Mouse (Mus musculus) ovary, postnatal 36 days (tissue): ENCODE measurements at regions not wholly inside any gene's neighbourhood (a gene's known extent, or its start where the extent isn't known, plus 50 kb on each side); places are given as distances from the start of the nearest gene placed in this dataset.

Experiments
- DNase-seq: peaks from one replicate; pipeline ENCODE4 v3.0.0; 2022; ENCODE audit warnings: low spot score, mixed read lengths

DNA sequence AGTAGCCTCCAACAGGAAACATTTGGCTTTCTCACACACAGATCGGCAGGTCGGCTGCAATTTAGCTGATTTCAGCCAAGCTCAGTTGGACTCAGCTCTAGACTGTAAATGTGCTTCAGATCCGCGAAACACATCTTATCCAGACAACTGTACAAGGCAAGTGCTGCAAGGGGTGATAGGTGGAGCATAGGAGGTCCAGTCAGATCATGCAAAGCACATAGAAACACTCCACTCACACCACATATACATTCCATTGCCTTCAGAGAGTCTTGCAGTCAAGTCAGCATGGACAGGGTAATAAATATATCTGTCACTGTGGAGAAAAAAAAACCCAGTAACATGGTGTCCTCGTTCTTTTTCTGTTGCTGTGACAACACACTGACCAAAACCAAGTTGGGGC is 160.3 kb downstream of the H2al1j start:
- no peak for DNase-seq

DNA sequence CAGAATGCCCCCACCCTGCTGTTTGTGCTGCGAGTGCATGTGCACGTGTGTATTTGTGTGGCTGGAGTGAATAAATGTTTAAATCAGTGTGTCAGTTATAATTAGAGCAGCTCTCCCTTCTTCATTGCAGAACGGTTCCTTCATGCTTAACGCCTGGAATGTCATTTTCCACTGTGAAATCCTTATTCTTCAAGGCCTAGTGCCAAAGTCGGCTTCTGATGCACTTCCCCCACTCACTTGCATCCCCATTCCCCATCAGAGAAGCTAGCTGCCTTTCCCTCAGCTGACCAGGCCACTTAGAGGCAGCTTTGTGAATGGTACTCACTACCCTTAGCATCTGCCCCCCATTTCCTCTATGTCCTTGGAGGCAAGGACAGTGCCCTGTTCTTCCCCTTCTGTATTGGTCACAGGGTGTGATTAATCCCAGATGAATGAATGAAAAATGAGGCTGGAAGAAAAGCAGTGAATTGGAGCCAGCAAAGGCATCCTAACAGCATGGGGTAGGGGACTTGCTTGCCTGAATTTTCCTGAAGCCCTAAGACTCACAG is 162.6 kb downstream of the H2al1j start:
- DNase-seq: no peak

DNA sequence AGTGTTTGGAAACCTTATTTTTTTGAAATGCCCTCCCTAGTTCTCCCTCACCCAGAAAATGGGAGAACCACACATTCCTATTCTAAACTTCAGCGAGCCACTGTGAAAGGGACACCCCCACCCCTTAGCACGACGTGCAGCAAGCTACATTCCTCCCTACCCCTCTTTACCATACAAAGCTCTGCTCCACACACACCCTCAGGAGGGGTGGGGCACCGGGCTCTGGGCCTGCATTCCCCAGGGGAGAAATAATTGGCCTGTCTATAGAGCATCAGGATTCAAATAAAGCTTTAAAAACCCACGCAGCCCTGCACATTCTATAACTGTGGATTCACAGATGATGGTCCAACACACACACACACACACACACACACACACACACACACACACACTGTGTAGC is 163.6 kb downstream of the H2al1j start:
- DNase-seq: no peak

DNA sequence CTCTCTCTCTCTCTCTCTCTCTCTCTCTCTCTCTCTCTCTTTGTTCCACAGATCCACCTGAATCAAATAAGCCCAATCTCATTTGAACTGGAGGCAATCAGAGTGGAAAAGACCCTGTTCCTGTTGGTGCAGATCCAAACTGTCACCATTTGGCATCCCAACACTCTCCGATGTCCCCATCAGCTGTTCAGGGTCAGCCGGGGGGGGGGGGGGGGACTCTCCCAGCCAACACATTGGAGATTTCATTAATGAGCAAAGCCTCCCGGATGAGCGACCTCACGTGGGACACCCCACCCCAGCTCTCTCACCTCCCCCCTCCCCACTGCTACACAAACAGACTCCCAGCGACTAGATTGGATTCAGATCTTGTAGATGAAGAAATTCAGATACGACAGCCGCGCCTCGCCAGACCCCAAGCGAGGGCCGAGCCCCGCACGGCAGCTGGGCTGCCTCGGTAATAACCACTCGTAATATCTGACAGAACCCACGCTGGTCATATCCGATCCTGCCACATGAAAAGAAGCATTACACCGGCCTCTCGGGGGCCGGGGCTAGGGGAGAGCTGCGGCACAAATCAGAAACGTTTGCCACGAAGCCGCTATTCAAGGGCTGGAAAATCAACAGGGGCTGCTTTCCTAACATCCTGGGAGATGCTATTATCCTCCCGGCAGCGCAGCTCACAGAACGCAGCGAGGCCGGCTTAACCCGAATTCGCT is 164.2 kb downstream of the H2al1j start:
- DNase-seq: no peak

DNA sequence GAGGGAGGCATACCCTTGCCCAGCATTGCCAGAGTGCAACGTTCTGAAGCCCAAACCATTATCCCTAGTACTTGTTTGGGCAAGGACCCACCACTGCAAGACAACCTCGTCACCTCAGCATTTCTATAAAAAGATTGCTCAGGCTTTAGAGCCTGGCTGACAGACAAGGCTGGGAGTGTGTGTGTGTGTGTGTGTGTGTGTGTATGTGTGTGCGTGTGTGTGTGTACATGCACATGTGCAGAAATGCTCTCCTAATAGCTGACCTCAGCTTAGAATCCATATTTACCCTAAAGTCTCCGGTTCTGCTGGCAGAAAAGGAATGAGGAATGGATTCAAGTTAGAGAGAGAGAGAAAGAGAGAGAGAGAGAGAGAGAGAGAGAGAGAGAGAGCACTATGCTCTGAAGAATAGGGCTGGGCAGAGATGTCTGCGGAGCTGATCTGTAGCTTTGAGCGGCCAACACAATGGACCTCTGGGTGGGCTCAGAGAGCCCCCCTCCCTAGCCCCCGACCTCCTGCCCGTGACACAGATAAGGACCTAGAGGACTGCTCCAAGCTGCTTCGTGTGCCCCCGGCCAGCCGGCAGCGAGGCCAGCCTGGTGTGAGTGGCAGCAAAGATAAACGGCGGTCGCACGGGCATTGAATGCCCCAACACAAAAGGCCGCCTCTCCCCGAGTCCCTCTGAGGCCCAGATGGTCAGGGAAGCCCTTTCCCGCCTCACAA is 166.1 kb downstream of the H2al1j start:
- no peak for DNase-seq

DNA sequence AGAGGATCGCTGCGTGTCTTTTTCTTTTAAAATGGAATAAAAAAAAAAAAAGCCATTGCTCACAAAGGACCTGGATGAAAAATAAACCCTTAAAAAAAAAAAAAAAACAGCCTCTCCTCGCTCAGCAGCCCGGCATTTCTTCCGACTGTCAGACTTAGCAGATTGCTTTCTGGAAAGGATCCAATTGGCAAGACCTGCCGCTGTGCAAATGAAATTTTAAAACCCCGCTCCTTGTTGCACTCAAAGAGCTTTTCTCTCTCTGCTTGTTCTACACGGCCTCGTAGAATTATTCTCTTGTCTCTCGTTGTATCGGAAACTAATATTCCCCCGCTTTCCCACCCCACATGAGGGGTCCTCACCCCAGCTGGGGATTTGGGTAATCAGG is 166.6 kb downstream of the H2al1j start:
- no peak for DNase-seq

DNA sequence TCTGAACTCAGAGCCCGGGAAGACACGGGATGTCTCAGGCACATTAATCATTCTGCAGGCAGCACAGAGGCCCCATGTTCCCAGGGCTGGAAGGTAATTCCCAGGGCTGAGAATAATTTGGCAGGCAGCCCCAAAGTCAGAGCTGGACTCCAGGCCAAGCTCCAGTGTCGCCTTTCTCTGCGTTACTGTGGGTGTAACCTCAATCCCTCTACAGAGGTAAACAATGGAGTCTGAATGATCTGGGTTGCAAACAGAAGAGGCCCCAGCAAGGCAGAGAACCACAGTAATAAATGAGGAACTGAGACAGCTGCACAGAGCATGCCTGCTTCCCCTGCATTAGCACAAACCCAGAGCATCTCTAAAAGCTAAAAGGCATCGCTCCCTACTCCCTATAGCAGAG is 184.8 kb downstream of the H2al1j start:
- DNase-seq: no peak

DNA sequence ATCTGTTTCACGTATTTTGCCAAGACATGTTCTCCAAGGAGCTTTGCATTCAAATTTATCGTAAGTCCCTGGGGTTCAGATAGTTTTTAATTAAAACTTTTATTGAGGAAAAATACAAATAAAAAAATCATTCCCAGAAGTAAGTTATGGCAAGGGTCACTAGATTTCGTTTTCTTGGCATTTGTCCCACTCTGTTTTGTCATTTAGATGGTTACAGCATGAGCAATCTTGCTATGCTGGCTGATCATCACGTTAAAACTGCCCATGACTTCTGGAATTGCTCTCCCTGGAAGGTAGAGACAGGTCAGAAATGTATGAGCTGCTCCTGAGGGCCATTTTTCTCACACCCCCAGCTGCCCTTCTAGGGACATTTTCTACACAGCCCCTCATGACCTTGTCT is 185.3 kb downstream of the H2al1j start:
- DNase-seq: no peak

DNA sequence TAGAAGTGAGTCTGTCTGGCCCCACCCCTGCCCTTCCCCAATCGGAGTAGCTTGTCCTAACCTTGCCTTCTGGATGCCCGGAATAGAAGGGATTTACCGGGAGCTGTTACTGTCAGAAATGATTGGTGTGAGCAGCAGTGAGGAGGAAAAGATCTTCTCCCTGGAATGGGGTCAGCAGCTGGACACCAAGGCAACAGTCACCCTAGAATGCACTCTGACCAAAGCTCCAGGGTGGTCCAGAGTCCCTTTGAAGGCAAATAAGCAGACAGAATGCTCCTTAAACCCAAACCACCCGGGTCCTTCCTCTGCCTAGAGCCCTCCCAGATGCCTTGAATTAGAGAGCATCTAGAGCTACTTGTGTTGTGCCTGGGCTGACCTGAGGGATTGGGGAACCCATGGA is 196.2 kb downstream of the H2al1j start:
- no peak for DNase-seq

DNA sequence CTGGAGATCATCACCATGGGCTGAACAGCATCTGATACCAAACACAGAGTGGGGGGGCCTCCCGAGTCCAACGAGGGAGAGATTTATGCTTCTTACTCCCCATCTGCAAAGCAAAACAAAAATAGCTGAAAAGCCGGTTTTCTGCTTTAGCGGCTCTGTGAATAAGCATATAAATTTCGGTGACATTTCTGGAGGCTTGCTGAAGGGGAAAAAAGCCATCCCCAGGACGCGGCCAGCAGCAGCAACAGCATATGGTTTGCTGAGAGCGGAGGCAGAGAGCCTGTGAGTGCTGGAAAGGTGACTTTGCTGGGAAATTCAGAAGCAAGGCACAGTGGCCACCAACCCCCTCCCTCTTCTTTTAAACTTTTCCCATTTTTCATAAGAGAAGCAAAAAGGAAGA is 197.7 kb downstream of the H2al1j start:
- DNase-seq: no peak

DNA sequence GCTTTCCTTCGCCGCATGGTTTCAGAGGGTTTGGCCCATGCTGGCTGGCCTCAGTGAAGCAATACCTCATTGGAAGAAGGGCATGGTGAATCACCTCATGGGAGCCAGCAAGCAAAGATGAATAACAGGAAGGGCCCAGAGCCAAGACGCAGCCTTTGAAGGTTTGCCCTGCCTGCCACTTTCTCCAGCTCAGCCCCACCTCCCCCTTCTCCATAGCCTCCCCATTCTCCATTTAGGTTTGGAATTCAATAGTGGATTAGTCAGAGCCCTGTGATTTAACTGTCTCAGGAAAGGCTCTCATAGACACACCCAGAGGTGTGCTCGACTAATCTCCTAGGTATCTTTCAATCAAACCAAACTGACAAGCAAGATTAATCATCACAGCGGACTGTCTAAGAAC is 201.0 kb downstream of the H2al1j start:
- no peak for DNase-seq

DNA sequence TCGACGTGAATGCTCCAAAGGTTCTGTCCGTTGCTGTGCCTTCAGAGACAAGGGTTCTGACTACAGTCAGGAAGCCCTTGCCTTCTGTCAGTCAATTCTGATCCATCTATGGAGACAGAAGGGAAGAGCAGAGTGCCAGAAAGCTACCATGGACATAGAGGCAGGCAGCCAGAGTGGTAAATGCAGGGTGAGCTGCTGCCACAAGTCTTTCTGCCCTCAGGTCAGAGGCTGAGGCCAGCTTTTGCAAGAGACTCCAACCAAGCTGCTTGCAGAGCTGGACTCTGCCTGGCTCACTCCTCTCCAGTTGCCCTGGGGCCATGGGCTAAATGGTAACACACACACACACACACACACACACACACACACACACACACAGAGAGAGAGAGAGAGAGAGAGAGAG is 201.6 kb downstream of the H2al1j start:
- DNase-seq: no peak

DNA sequence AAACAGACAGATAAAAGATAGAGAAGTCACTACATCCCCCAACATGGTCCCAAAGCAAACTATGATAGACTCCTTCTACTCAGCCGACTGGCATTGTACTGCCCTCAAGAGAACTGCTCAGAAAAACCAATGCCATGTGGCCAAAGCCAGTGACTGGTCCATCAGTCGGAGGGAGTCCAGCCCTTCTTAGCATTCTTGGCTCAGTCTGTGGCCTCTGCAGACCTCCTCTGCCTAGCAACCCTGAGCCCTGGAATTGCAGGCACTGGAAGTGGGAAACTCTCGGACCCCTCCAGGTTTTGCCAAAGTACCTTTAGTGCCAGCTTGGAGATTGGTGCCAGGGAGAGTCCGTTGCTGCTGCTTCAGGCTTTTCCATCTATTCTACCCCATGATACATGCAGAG is 205.2 kb downstream of the H2al1j start:
- no peak for DNase-seq

DNA sequence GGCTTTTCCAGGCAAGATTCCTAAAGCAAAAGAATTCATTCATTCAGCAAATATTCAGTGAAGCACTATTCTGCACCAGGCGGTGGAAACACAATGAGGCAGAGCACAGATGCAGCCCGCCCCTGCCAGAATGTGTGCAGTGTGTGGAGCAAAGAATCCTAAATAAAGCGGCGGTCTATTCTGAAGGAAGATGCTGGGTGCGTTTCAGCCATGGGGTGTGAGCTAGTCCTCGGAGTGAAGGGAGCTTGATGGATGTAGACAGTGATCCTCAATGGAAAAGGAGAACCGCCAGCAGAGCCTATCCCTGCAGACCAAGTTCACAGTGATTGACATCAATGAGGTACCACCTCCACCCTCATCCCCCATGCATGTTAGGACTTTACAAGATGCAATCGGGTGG is 206.2 kb downstream of the H2al1j start:
- no peak for DNase-seq

DNA sequence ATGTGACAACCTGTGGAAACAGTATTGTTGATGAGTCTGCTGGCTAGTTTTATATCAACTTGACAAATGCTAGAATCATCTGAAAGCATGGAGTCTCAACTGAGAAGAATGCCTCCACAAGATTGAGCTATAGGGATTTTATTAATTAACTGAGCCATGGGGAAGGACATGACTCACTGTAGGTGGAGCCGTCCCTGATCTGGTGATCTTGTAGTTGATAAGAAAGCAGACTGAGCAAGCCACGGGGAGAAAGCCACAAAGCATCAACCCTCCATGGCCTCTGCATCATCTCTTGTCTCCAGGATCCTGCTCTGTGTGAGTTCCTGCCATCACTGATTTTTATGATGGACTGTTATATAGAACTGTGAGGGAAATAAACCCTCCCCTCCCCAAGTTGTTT is 213.4 kb downstream of the H2al1j start:
- DNase-seq: no peak

DNA sequence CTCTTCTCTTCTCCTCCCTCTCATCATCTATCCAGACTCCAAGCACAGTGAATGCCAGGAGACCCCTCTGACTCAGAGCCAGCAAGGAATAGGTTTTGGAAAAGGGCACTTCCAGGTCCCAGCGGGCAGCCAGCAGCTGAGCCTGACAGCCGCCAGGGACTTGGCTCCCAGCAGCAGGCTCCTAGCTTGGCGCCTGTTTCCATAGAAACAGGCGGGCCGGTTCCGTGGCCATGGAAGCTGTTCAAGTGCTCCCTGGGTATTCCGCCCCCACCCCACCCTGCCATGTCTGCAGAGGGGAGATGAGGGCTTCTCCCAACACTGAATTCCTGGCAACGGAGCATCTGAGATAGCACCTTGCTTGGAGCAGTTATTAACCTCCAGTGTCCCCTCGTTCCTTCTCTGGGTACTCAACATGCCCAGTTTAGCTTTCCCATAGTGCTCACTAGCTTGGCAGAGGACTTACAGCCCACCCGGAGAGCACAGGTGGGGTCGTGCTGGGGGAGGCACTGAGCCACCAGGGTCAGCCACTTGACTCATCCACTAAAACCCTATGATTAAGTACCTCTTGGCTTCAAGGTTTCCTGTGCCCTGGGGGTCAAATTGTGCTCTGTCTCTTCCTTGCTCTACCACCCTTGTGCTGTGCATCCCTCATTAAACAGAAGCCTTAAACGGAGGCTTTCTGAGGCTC is 222.7 kb downstream of the H2al1j start:
- DNase-seq: no peak

DNA sequence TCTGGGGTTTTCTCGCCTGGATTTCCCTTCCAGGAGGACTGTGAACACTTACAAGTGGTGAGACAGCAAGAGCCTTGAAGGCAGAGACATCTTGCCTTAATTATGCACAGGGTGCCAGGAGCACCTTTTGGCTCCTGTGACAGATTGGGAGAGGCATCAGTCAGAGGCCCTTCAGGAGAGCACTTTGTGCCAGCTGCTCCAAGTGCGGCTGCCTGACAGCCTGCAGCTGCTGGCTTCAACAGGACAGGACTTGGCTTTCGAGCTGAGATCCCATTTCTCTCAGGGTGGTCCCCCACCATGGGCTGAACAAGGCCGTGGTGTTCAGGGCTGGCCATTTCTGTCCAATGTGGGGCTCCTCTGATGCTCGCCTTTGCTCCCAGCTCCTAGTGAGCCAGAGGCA is 224.6 kb downstream of the H2al1j start:
- DNase-seq: no peak

DNA sequence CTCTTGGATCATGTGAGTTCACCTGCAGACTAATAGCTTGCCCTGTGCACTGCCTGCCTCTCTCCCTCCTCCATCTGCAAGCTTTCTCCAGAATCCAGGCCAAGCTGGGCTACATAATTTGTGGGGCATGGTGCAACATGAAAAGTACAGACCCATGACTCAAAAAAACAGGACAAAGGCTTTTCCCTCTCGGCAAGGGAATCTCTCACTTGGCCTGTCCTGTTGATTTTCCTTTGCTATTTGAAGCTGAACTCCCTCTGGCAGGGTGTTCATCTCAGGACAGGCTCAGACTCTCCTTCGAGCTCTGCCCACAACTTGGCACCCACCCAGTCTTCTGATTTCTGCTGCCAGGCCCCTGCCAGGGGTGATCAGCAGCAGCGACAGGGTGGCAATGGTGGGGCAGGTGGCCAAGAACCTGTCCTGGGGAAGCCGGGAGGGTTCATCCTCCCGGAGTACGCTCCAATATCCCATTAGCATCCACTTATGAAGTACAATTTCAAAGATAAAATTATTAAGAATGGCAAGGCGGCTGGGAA is 227.5 kb downstream of the H2al1j start:
- DNase-seq: peak; percentile 19

DNA sequence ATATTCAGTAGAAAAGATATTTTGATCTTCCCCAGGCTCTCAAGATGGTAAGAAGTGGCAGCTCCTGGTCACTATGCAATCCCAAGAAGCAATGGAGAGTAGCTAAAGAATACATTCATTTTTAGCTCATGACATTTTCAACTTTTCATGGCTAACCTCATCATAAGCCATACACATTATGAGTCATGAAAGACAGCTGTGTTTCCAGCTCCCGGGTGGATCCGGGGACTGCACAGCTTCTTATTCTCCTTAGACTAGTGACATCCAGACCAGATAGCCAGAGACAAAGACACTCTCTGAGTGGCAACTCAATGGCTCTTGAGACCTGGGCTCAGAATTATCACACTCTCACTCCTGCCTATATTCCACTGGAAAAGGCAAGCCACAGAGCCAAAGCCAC is 230.6 kb downstream of the H2al1j start:
- DNase-seq: no peak

DNA sequence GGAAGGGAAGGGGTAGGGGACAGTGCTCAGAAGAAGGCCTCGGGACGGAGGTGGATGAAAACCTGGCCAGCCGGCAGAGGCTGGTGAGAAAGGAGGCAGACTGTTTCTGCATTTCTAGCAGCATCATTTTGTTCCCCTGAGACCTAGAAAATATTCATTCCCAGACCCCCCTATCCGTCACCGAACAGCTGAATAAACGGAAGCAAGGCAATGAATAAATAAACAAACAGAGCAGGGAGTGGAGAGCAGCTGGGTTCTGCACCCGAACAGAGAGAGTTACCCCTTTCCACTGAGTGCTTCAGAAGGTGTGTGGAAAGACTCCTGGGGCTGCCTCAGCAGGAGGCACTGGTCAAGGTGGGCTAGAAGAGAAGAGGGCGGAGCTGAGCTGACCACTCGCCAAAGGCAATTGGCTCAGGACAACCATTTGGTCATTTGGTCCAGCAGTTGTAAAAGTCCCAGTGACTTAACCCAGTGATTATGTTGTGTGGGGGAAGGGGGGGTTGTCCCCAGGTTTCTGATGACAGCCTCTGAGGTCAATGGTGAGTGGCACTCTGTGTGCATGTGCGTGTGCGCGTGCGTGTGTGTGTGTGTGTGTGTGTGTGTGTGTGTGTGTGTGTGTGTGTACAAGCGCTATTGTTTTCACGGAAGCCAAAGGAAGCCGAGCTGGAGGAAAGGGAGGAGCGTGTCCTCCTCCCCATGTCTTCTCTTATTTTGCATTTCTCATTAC is 233.1 kb downstream of the H2al1j start:
- no peak for DNase-seq

DNA sequence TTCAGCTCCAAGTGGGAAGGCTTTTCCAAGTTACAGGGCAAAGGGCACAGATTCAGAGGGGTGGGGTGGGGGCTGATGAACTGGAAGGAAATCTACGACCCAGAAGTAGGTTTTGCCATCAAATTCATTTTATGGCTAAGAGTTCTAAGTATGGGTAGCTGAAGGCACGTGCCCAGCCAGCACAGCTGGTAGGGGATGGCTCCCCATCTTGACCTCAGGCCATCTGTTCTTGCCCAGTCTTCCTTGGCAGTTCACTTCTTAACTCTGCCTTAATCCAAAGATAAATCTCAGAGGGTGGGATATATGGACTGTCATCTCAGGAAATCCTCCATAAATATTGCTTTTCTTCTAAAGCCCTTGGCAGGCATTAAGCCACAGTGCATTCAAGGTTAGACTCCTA is 238.3 kb downstream of the H2al1j start:
- DNase-seq: no peak

DNA sequence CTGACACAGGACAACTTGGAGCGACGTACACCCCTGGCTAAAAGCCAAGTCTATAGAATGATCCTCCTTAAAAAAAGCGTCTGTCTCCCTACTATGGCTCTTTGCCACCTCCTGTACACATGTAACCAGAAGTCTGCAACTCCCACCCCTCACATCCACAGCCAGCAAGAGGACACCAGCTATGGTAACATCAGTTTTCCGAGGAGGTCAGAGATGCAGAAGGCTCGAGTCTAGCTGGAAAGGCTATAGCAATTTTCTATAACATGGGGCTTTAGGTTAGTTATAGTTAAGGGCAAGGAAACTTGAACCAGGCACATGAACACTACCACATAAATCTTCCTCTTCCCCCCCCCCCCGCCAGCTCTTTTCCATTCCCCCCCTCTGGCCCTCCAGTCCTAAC is 240.2 kb downstream of the H2al1j start:
- DNase-seq: no peak
